Mouse (Mus musculus) R1 (cell line): ENCODE measurements around the gene Adgrl3.

Experiments used
- DNase-seq: peaks from one replicate; pipeline ENCODE4 v3.0.0-alpha.2; 2018; ENCODE audit warnings: low read depth, low spot score

The Adgrl3 gene

DNA sequence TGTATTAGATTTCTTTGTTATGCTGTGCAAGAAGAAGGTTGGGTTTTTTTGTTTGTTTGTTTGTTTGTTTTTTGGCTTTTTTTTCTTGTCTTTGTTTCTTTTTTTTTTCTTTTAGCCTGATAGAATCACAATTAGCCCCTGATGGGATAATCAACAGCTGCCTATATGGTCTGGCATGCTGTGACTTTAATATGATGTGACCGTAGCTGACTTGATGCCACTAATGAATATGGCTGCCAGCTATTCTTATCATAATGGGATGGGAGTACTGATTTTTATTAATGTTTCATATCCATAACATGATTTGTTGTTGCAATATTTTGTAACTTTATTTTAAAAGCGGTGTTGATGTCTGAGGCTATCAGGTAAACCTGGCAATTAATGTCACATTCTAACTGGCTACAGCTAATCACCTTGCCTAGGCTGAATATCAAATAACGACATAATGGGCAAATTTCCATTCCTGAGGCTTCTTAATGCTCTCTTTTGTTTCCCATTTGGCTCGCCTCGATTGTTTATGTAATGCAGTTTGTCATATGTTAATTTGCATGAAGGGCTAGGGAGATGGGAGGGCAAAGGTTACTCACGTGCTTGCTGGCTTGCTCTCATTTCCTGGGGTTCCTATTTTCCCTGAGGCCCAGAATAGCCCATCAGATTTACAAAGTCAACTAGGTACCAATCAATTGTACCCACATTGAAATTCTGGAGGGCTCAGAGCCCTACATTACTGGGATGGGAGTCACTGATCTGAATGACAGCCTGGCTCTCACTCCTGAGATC is 641.9 kb downstream of the Adgrl3 start:
- peak; percentile 10 for DNase-seq

DNA sequence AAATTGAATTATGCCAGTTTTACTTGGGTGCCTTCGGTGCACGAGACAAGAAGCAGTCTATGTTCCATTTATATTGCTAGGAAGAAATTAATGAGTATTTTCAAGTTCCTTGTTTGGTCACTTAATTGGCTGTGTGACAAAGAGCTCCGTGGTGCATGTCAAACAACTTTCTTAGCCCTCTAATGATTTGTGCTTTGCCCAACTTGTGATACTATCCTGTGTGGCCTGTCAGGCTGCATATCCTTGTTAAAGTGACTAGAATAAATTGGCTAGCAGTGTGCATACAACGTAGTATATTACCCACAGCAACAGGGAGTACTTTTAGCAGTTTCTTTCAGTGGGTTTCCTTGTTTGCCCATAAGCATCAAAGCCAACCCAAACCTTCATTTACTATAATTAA is 651.1 kb downstream of the Adgrl3 start:
- no peak for DNase-seq

DNA sequence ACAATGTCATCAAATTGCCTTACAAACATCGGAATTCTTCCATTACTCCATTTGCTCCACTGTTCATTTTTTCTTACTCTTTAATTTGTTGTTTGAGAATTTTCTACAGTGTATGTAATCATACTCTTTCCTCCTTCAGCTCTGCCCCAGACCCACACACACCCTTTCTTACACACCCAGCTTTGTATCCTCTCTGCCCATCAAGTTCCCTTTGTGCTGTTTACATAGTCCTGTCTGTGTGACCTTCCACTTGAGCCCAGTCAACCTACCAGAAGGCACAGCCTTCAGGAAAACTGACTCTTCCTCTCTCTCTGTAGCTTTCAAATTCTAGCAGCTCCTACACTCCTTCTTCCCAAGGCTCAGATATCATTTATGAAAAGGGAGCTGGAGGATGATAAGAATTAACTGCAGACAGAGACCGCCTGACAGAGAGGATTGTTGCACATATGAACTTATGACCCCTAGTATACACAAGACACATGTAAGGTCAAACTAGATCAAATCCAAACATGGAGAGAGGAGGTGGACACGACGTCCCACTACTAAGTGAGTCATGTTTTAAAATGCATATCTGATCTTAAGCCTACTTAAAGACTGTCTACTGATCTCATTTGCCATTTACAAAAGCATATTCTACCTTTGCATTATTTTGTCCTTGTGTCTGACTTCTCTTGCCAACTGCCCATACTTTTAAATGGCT is 654.5 kb downstream of the Adgrl3 start:
- DNase-seq, result no peak

DNA sequence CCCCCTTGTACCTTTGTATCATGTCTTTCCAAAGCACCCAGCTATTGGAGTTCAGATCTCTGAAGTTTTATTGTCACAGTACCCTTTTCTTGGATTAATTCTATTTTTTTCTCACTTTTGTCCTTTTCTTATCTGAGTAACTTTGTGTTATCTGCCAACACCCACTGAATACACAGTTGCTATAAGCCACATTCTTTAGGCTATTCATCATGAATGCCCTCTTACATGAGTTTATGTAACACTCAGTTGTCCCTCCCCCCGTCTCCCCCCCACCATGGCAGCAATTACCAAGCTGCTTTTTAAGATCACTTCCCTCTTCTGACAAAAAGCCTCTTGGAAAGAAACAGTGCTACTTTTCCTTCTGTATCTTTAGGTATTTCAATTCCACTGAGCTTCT is 655.0 kb downstream of the Adgrl3 start:
- no peak for DNase-seq

DNA sequence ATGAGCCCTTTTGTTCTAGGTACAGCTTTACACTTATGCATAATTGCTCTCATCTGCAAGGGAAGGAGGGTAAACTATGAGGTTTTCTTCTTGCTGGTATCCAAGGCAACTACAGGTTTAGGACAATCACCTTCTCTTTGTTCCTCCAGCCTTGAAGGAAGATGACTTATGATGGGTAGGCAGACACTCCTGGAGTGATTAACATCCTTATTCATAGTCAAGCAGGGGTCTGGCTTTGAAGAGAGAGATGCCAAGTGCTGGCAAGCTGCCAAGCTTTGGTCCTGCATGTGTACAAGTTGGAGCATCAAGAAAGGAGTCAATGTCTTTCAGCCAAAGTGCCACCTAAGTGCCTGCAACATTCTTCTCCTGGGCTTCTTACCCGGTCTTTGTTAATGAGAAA is 657.0 kb downstream of the Adgrl3 start:
- DNase-seq, result peak; percentile 38

DNA sequence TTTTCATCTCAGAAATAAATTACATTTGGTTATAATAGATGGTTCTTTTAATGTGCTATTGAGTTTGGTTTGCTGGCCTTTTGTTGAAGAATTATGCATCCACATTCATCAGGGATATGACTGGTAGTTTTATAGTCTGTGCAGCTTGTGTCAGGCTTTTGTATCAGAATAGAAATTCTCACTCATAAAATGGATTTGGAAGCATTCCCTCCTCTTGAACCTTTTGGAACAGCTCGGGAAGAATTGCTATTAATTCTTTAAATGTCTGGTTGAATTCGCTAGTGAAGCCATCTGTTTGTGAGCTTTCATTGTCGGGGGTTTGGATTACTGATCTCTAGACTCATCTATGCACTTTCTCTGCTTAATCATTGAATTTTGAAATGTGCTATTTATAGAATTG is 666.3 kb downstream of the Adgrl3 start:
- no peak for DNase-seq

DNA sequence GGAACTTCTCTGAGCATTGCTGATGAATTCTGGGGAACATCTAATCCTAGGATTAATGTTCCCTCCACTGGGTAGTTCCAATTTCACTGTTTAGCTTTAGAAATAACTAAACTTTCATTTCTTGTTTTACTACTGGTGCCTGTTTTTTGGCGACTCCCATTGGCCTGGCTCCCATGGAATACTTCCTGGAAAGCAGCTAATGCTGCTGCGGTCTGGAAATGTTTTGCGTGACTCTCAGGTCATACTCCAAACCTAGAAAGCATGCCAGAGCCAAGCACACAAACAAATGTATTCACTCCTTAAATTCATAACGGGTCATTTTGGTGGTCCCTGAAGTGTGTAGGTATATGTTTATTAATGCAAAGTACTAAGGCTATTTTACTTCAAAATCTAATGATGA is 666.9 kb downstream of the Adgrl3 start:
- no peak for DNase-seq

DNA sequence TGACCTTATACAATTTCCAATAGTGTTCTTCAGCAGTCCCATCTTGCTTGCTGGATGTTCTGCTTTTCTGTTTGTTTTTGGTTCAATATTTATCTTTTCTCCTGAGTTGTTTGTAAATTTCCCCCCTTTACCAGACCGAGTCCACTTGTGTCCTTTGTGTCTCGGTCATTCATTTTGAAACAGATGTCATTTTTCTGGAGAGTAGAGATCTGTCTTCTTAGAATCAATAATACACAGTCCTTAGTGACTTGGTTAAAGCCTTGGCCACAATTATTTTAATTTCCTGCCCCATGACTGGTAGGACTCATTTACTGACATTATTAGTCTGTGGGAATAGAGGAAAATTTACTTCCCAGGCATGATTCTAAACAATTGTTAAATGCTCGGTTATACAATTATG is 709.7 kb downstream of the Adgrl3 start:
- no peak for DNase-seq

DNA sequence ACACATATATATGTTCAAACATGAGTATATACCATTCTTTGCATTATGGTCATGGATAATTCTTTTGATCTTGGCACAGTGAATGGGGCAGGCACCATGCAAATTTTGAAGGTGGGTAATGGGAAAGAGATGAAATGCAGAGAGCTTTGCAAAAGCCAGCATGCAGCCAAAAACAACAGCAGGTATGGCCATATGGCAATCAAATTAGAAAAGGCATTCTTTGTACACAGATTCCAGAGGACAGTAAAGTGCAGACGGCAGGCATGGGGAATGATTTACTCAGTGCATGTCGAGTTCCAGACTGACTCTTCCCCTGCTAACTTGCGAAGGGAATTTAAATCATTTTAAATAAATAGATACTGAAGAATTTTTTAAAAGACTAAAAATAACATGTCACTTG is 716.1 kb downstream of the Adgrl3 start:
- no peak for DNase-seq

DNA sequence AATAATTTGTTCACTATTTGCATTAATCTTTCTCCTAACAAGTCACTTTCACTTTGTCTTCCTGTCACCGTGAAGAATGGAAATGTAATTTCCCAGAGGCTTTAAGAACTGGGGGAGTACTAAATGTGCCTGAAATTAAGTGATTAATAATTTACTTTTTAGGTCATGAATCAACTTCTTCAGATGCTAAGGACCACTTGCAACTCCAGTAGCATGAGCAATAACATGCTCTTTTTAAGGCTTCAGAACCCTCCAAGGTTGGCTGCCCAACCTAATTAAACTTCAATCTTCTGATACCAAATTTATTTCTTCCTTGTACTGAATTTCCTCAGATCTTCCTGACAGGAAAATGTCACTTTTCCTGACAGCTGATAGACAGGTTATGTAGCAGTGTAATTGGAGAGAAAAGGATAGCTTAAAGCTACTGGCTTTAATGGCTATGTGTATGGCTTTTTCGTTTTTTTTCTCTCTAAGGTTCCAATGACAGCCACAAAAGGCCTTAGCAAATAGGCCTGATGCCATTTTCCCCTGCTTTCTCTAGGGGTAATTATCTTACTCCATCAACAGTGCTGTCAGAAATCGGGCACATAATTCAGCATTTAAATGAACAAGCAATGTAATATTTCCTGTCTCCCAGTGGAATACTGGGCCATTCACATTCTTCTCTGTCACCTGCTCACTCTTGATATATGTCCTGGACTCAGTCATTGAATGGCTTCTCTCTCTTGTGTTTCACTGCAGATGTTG is 718.5 kb downstream of the Adgrl3 start:
- no peak for DNase-seq

DNA sequence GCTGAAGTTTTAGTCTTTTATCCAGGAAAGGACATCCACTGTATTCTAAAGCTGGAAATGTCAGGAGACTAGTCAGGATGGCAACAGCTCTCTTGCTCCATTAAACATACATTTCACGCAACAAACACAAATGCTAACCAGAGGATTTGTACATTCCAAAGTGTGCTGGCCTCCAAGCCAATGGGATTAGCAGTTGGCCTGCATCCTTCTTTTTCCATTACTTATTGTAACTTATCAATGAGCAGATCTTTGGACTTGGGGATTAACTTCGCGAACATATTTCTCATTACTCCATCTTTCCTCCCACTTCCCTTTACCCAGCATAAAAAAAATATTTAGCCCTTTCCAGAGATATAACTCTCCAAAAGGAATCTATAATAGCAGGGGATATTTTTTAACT is 732.5 kb downstream of the Adgrl3 start:
- no peak for DNase-seq

DNA sequence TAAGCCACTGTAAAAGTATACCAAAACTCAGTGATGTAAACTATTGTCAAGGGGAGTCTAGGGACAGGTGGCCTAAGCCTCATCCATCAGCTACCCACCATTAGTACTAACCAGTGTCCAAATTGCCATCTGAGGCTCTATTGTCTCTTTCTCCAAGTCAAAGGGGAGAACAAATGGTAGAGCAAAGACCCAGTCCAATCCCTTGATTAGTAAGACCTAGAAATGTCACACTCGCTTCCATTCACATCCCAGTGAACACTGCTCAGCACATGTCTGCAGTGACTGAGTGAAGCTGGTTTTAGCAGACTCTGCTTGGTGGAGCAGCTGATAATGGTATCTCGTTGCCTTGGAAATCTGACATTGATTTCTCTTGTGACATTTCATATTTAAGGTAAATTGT is 735.8 kb downstream of the Adgrl3 start:
- DNase-seq, result no peak

DNA sequence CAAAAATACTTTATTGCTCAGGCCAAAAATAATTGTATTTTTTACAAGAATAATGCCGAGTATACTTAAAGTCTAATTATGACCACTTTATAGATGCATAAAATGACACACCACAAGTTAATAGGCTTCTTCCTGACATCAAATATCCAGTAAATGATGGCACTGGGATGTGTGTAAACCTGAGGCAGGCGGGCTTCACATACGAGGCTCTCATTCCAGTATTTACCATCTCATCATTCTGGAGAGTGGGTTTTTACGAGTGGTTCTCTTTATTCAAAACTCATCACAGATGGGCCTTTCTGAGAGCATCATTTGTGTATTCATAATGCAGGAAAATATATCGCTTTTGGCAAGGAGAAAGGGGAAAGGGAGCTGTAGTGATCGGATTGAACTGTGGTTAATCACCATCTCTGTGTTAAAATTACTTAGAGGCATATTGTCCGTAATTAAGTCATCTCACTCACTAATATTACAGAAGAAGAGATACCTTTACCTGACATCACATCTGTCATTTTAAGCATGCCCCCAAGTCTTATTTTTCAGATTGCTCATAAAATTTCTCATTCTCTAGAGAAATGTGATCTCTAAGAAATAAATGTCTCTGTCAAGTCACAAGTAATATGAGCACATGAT is 737.3 kb downstream of the Adgrl3 start:
- DNase-seq, result no peak

DNA sequence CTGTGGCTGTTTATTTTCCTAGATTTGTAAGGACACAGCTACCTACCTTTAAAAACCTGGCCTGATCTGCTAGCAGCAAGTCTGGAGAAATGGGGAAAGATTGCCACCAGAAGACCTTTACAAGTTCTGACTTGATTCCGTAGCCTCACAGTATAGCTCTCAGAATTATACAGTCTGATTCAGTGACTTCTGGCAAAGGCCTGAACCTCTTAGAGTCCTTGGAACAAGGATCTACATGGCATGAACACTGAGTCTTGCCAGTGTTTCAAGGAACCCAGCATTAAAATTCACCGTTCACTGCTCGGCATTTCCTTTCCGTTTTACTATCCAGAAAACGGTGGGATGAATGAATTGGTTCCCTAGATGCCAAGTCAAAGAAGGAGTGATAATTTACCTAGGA is 756.3 kb downstream of the Adgrl3 start:
- no peak for DNase-seq

DNA sequence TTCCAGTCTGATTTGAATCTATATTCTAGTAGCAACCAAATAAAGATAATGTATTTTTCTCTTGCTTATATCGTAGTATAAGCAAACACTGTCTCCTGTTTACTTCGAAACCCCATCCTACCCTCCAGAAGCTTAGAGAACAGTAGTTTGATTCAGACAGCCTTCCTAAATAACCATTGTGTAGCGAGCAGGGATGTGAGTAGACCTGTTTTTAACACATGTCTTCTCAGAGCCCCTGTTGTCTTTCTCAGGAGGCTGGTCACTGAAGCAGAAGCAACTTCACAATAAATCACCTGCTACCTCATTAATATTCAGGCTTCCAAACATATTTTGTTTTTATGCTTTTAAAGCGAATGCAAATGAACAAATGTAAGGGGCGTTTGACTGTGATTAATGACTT is 756.8 kb downstream of the Adgrl3 start:
- no peak for DNase-seq

DNA sequence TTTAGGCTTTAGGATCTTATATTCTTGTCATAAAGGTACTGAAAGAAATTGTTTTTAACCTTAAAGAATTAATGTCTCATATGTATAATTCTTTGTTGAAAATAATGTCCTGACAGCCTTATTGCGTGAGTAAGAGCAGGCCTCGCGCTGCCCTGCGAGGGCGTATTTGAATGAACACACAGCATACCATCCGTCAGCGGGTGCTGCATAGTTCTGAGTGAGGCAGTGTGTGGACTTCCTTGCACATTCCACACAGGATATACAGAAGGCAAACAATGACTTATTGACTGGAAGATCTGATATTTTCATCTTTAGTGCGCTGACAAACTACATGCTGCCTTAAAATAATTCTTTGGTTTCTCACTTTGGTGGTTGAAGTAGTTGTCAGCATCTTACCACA is 764.8 kb downstream of the Adgrl3 start:
- no peak for DNase-seq

DNA sequence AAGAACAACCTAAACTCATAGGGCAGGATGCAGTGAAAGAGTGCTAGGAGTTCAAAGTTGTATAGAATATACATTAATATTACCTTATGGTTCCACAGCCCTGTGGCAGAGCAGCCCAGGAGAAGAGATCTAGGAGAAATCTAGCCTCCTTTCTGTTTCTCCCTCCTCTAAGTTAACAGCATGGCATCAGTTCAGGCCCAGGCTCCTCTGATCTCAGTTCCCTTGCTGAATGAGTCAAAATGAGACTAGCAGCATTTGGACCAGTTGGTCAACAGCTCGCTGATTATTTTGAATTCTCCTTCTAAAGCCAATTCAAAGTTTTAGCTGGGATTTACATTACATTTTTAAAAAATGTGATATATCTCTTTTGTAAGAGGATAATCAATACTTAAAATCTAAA is 770.8 kb downstream of the Adgrl3 start:
- no peak for DNase-seq

DNA sequence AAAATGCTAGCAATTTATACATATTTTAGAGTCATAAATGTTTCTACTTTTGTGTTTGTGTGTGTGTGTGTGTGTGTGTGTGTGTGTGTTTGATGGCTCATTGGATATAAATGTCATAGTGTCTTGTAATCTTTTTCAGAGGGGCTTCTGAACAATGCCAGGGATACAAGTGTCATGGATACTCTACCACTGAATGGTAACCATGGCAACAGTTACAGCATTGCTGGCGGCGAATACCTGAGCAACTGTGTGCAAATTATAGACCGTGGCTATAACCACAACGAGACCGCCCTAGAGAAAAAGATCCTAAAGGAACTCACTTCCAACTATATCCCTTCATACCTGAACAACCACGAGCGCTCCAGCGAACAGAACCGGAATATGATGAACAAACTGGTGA is 774.2 kb downstream of the Adgrl3 start:
- DNase-seq, result peak; percentile 71

DNA sequence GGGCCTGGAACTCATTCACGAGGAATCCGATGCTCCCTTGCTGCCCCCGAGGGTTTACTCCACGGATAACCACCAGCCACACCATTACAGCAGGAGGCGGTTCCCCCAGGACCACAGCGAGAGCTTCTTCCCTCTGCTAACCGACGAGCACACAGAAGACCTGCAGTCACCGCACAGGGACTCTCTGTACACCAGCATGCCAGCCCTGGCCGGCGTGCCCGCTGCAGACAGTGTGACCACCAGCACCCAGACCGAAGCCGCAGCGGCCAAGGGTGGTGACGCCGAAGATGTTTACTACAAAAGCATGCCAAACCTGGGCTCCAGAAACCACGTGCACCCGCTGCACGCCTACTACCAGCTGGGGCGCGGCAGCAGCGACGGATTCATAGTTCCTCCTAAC is 774.7 kb downstream of the Adgrl3 start:
- no peak for DNase-seq

DNA sequence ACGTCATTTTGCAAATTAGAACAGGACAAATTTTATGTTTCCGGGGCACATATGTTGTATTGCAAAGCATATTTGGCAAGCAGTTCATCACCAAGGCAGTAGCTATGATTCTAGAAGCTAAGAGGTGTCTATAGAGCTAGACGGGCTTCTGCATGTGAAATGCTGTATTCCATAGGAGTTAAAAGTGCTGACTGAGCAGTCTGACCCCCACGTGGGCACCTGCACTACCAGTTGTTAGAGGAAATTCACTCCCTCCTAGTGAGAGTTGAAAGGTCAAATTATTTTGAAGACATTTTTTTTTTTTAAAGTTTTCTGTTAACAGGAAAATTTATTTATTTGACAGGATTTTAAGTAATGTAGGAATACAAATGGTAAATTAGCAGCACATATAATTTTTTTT is 776.2 kb downstream of the Adgrl3 start:
- DNase-seq, result no peak

DNA sequence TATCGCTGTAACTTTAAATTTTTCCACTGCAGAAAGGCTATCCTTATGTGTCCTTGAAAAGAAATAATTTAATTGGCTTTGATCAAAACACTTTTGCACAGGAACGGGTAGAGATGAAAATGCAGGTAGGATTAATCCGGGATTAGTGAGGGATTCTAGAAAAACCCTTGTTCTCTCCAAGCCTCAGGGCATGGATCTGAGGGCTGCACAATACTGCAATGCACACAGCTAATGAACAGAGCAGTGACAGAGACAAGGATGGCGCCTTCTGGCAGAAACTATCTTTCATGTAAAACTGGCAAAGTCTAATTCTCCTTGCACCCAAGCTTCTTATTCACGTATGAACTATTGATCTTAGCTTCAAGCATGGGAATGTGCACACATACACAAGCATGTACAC is 791.0 kb downstream of the Adgrl3 start:
- no peak for DNase-seq

DNA sequence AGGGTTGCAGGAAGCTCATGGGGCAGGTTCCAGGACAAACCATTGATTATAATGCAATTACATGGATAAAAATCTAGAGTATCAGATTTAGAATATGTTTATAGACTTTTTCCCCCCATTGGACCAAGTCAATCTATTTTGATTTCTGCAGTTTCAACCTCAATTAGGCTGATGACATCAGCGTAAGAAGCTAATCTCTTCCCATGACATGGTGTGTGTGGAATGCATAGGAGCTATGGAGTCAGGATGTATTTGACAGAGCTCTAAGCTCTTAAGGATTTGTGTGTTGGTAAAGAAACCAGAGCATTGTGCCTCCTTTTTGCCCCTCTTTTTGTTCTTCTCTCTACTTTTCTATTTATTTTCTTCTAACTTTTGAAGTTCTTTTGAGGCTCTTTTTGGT is 812.1 kb downstream of the Adgrl3 start:
- DNase-seq, result no peak
